Mouse (Mus musculus): ENCODE measurements around the gene Casp8ap2. TPM values are rescaled to one million over a fixed set of nuclear protein-coding genes. Genes with fewer than 3 reads are reported as not detected.
A peak's percentile ranks its signal among the peaks of the same experiment; 100 is the strongest.

The Casp8ap2 gene
- polyA plus RNA-seq (2015; fragmentation: Nextera tagmentation; extraction: Ambion mirVana) = 55.4 and 57.7 TPM in 2 replicates

DNA sequence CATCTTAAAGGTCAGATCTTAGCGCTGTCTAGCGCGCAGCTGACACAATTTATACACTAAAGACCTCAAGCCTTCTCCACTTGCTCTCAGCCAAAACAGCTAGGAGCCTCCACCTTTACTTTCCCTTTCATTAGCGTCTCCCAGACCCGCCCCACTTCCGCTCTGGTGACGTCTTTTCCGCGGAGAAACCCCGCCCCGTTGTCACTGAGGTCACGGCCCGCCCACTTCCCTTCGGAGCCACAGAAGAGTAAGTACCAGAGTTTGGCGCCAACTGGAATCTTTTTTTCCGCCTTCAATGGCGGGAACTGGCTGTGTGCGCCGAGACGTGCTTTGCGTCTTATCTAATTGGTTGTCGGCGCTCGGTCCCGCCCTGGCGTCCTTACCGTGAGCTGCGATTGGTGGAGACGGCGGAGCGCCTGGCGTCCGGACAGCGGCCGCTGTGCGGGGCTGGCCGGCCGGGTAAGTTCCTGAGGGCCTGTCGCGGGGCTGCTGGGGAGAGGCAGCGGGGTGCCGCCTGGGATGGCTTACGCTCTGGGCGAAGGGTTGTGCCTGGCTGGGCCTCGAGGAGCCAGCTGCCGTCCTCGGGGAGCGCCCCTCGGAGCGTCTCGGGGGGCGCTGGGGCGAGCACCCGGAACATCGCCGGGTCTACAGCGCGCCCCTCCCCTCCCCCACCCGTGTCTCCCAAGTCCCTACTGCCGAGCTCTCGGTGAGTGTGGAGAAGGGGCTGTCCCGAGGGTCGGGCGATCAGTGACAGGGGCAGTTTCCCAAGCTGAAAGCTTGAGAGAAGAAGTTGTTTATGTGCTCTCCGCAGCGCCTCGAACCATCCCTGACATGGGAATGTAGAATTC lies at the start of gene Casp8ap2:
TSS of gene Casp8ap2 (plus strand) at position 418 of the 848 bp plus-strand sequence.
- Histone ChIP-seq H3K4me1 (ENCODE audit: insufficient read depth, low read length) (peaks cover 16% of the 10 kb centered on the region), H3K27ac (ENCODE audit: low read length) (peak within 1 kb of the TSS; percentile 84), H3K9ac (replicated peaks; ENCODE audit: low read length) (peak within 1 kb of the TSS; percentile 85), H3K9me3 (ENCODE audit: low read length) (no peaks in the 10 kb centered on the region), H3K4me3 (ENCODE audit: low read length) (peak within 1 kb of the TSS; percentile 88), H3K27me3 (ENCODE audit: insufficient read depth, low read length) (no peaks in the 10 kb centered on the region), H3K36me3 (ENCODE audit: insufficient read depth, low read length) (no peaks in the 10 kb centered on the region), H3K4me2 (replicated peaks; ENCODE audit: low read depth, low read length) (peak within 1 kb of the TSS; percentile 64)
- under 1% methylated on average over 66 of the region's 67 CpGs for WGBS
- peak; percentile 99 for ATAC-seq (ENCODE audit: low FRiP score, low TSS enrichment)

DNA sequence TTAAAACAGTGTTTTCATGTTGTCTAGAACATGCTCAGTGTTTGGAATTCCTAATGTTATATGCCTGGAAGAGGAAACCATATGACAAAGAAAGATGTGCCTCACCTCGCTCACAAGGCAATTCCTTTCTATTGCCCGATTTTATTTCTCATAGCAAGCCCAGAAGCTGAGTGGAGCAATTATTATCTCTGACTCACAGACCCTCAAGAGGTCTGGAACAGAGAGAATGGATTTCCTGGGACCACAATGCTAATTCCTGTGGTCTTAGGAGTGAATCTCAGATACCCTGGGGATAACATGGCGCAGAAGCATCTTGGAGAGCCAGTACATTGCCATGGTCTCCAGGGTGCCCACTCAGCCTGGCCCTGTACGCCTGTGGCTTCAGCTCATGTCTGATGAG lies 46.2 kb upstream of the Casp8ap2 start:
- WGBS = 89% methylated on average over 4 of the region's 4 CpGs

GRCm38 (mm10) chr4:32569995-32570938 lies 45.0 kb upstream of the Casp8ap2 start:
- Histone ChIP-seq H3K36me3 (ENCODE audit: insufficient read depth, low read length) (no peaks in the 10 kb centered on the region), H3K9me3 (ENCODE audit: low read length) (no peaks in the 10 kb centered on the region), H3K27ac (ENCODE audit: low read length) (no peak overlapping the region), H3K4me1 (ENCODE audit: insufficient read depth, low read length) (no peaks in the 10 kb centered on the region), H3K27me3 (ENCODE audit: insufficient read depth, low read length) (no peaks in the 10 kb centered on the region), H3K9ac (replicated peaks; ENCODE audit: low read length) (no peak overlapping the region), H3K4me2 (replicated peaks; ENCODE audit: low read depth, low read length) (no peak overlapping the region), H3K4me3 (ENCODE audit: low read length) (no peak overlapping the region)
- peak; percentile 33; the same call in 1 of the 2 replicates for ATAC-seq (ENCODE audit: low FRiP score, low TSS enrichment)
- WGBS = 60% methylated on average over 17 of the region's 17 CpGs

More for the DNA sequence above, 46.2 kb upstream of the Casp8ap2 start:
- Histone ChIP-seq H3K4me2 (replicated peaks; ENCODE audit: low read depth, low read length) (no peak overlapping the region), H3K36me3 (ENCODE audit: insufficient read depth, low read length) (no peaks in the 10 kb centered on the region), H3K27ac (ENCODE audit: low read length) (no peak overlapping the region), H3K4me1 (ENCODE audit: insufficient read depth, low read length) (no peaks in the 10 kb centered on the region), H3K9me3 (ENCODE audit: low read length) (no peaks in the 10 kb centered on the region), H3K27me3 (ENCODE audit: insufficient read depth, low read length) (no peaks in the 10 kb centered on the region), H3K9ac (replicated peaks; ENCODE audit: low read length) (no peak overlapping the region), H3K4me3 (ENCODE audit: low read length) (no peak overlapping the region)
- ATAC-seq (ENCODE audit: low FRiP score, low TSS enrichment) = no peak

DNA sequence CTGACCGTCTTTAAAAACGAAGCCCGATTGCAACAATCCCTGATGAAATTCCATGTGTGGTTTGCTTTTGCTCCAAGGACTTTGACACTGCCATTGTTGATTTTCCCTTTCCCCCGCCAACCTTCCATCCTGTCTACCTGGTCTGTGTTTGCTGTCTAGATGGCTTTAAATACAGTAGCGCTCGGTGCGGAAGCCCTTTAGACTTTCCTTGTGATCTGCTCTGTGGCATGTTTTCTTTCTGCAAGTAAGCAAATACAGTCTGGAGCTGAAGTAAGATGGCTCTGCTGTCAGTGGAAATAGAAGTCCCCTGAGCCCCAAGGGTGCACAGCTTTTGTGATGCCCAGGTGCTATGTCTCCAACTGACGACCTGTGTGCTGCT lies 44.3 kb upstream of the Casp8ap2 start:
- H3K36me3 ChIP-seq (ENCODE audit: insufficient read depth, low read length) = no peaks in the 10 kb centered on the region
- ATAC-seq (ENCODE audit: low FRiP score, low TSS enrichment) = no peak
- H3K9me3 ChIP-seq (ENCODE audit: low read length) = no peaks in the 10 kb centered on the region
- H3K27me3 ChIP-seq (ENCODE audit: insufficient read depth, low read length) = no peaks in the 10 kb centered on the region
- 65% methylated on average over 8 of the region's 8 CpGs for WGBS
- H3K4me2 ChIP-seq (replicated peaks; ENCODE audit: low read depth, low read length) = no peak overlapping the region
- no peak overlapping the region for H3K9ac ChIP-seq (replicated peaks; ENCODE audit: low read length)
- H3K27ac ChIP-seq (ENCODE audit: low read length) = no peak overlapping the region
- no peak overlapping the region for H3K4me3 ChIP-seq (ENCODE audit: low read length)
- no peaks in the 10 kb centered on the region for H3K4me1 ChIP-seq (ENCODE audit: insufficient read depth, low read length)

- Histone ChIP-seq H3K9ac (replicated peaks; ENCODE audit: low read length) (no peak overlapping the region), H3K4me3 (ENCODE audit: low read length) (no peak overlapping the region), H3K4me2 (replicated peaks; ENCODE audit: low read depth, low read length) (no peak overlapping the region), H3K36me3 (ENCODE audit: insufficient read depth, low read length) (no peaks in the 10 kb centered on the region), H3K4me1 (ENCODE audit: insufficient read depth, low read length) (no peaks in the 10 kb centered on the region), H3K27ac (ENCODE audit: low read length) (no peak overlapping the region), H3K9me3 (ENCODE audit: low read length) (no peaks in the 10 kb centered on the region), H3K27me3 (ENCODE audit: insufficient read depth, low read length) (no peaks in the 10 kb centered on the region)
- 69% methylated on average over 3 of the region's 3 CpGs for WGBS
- no peak for ATAC-seq (ENCODE audit: low FRiP score, low TSS enrichment)
These were observed 43.8 kb upstream of the Casp8ap2 start for GRCm38 (mm10) chr4:32571441-32571840.

DNA sequence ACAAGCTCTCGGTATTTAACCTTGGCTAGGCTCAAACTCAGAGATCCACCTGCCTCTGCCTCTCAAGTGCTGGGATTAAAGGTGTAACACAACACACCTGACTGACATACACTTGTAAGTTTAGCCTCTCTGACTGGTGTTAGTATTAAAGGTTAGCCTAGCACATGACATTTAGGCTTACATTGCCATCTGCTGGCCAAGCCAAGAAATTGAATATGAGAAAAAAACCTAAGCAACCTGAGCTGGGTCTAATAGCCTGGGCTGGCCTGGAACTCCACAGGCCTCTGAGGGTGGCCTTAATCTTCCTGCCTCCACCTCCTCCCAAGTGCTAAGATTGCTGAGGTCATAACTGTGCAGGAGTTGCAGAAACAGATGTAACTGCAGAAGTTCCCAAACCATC lies 43.1 kb upstream of the Casp8ap2 start:
- no peaks in the 10 kb centered on the region for H3K27me3 ChIP-seq (ENCODE audit: insufficient read depth, low read length)
- no peak overlapping the region for H3K4me2 ChIP-seq (replicated peaks; ENCODE audit: low read depth, low read length)
- ATAC-seq (ENCODE audit: low FRiP score, low TSS enrichment) = peak; percentile 69; the same call in 1 of the 2 replicates
- no peak overlapping the region for H3K27ac ChIP-seq (ENCODE audit: low read length)
- H3K9ac ChIP-seq (replicated peaks; ENCODE audit: low read length) = no peak overlapping the region
- WGBS = 62% methylated on average over 1 of the region's 1 CpGs
- no peaks in the 10 kb centered on the region for H3K4me1 ChIP-seq (ENCODE audit: insufficient read depth, low read length)
- no peaks in the 10 kb centered on the region for H3K36me3 ChIP-seq (ENCODE audit: insufficient read depth, low read length)
- H3K9me3 ChIP-seq (ENCODE audit: low read length) = no peaks in the 10 kb centered on the region
- H3K4me3 ChIP-seq (ENCODE audit: low read length) = no peak overlapping the region

DNA sequence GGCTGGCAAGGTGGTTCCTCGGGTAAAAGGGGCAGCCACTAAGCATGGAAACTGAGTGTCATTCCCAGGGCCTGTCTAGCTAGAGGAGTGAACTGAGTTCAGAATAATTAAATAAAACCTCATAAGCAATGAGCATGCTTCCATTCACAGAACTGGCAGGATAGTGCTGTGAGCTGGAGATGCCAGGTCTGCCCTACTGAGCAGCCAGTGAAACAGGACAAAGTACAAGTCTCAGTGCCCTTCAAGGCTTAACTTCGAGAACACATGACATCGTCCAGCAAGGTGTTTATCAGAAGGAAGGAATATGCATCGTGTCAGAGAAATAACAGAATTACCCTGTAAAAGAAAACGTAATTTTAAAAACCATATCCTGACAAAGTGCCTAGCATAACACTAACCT lies 41.7 kb upstream of the Casp8ap2 start:
- no peak overlapping the region for H3K27ac ChIP-seq (ENCODE audit: low read length)
- H3K27me3 ChIP-seq (ENCODE audit: insufficient read depth, low read length) = no peaks in the 10 kb centered on the region
- H3K36me3 ChIP-seq (ENCODE audit: insufficient read depth, low read length) = no peaks in the 10 kb centered on the region
- WGBS = 81% methylated on average over 5 of the region's 5 CpGs
- no peak overlapping the region for H3K9ac ChIP-seq (replicated peaks; ENCODE audit: low read length)
- ATAC-seq (ENCODE audit: low FRiP score, low TSS enrichment) = no peak
- H3K4me1 ChIP-seq (ENCODE audit: insufficient read depth, low read length) = no peaks in the 10 kb centered on the region
- H3K9me3 ChIP-seq (ENCODE audit: low read length) = no peaks in the 10 kb centered on the region
- H3K4me3 ChIP-seq (ENCODE audit: low read length) = no peak overlapping the region
- H3K4me2 ChIP-seq (replicated peaks; ENCODE audit: low read depth, low read length) = no peak overlapping the region

- Histone ChIP-seq H3K27ac (ENCODE audit: low read length) (no peak overlapping the region), H3K4me3 (ENCODE audit: low read length) (no peak overlapping the region), H3K4me2 (replicated peaks; ENCODE audit: low read depth, low read length) (no peak overlapping the region), H3K4me1 (ENCODE audit: insufficient read depth, low read length) (no peaks in the 10 kb centered on the region), H3K9ac (replicated peaks; ENCODE audit: low read length) (no peak overlapping the region), H3K36me3 (ENCODE audit: insufficient read depth, low read length) (no peaks in the 10 kb centered on the region), H3K9me3 (ENCODE audit: low read length) (no peaks in the 10 kb centered on the region), H3K27me3 (ENCODE audit: insufficient read depth, low read length) (no peaks in the 10 kb centered on the region)
- ATAC-seq (ENCODE audit: low FRiP score, low TSS enrichment) = no peak
- WGBS = 84% methylated on average over 1 of the region's 1 CpGs
These were observed 40.6 kb upstream of the Casp8ap2 start for GRCm38 (mm10) chr4:32574604-32575003.

DNA sequence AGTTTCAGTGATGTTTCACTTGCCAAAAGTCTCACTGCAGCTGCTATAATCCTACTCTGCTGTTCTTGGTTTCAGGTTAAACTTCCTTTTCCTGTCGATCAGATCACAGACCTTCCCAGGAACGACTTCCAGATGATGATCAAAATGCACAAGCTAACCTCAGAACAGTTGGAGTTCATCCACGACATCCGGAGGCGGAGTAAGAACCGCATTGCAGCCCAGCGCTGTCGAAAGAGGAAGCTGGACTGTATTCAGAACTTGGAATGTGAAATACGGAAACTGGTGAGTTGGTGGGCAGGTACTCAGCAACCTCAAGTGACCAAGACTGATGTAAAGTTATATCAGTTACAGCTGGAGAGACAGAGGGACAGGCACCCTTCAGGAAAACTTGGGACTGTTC lies 40.1 kb upstream of the Casp8ap2 start:
- H3K9me3 ChIP-seq (ENCODE audit: low read length) = no peaks in the 10 kb centered on the region
- H3K4me1 ChIP-seq (ENCODE audit: insufficient read depth, low read length) = no peaks in the 10 kb centered on the region
- ATAC-seq (ENCODE audit: low FRiP score, low TSS enrichment) = no peak
- no peak overlapping the region for H3K4me3 ChIP-seq (ENCODE audit: low read length)
- peaks cover 2% of the 10 kb centered on the region; the same call in 1 of the 2 replicates for H3K36me3 ChIP-seq (ENCODE audit: insufficient read depth, low read length)
- no peak overlapping the region for H3K4me2 ChIP-seq (replicated peaks; ENCODE audit: low read depth, low read length)
- 58% methylated on average over 9 of the region's 9 CpGs for WGBS
- H3K9ac ChIP-seq (replicated peaks; ENCODE audit: low read length) = no peak overlapping the region
- H3K27ac ChIP-seq (ENCODE audit: low read length) = no peak overlapping the region
- H3K27me3 ChIP-seq (ENCODE audit: insufficient read depth, low read length) = no peaks in the 10 kb centered on the region

Measured in kidney, embryonic 16.5 days (tissue).